Mouse (Mus musculus) cerebellum, adult 2 months (tissue): ENCODE results near the gene Myo10. TPM values are rescaled to one million over a fixed set of nuclear protein-coding genes. Genes with fewer than 3 reads are reported as not detected.

ENCODE experiments used
- DNase-seq, 2 experiments: peaks; one replicate each; pipeline ENCODE4 v3.0.0; 2021
- H3K27ac ChIP-seq: fragments of 200-500 bp; 2 replicates; pipeline ENCODE4 v1.5.1; 2012; ENCODE audit warnings: low read length, control low read depth, inconsistent platforms; ENCODE audit not compliant: insufficient read depth
- H3K27me3 ChIP-seq: fragments of 200-500 bp; 2 replicates; pipeline ENCODE4 v1.6.1; 2012; ENCODE audit warnings: inconsistent platforms, mild to moderate bottlenecking, low read length, moderate library complexity; ENCODE audit not compliant: control insufficient read depth, insufficient read depth
- H3K4me1 ChIP-seq: fragments of 200-500 bp; 2 replicates; pipeline ENCODE4 v1.6.1; 2011; ENCODE audit warnings: low read length; ENCODE audit not compliant: control insufficient read depth, insufficient read depth
- H3K4me3 ChIP-seq: fragments of 200-500 bp; replicated peaks from 2 replicates; pipeline ENCODE3; 2011; ENCODE audit warnings: mild to moderate bottlenecking, low read depth, low read length, control low read depth; ENCODE audit not compliant: insufficient read depth
- CTCF ChIP-seq: fragments of 200-500 bp; IDR thresholded peaks from 2 replicates; pipeline ENCODE4 v1.5.1; 2011; ENCODE audit warnings: low read depth, mild to moderate bottlenecking, control low read depth, low read length, moderate library complexity, borderline replicate concordance; ENCODE audit not compliant: insufficient read depth
- POLR2A ChIP-seq: fragments of 200-500 bp; IDR thresholded peaks from 2 replicates; pipeline ENCODE4 v1.6.1; 2011; ENCODE audit warnings: low read length, control low read depth, borderline replicate concordance; ENCODE audit not compliant: insufficient read depth
- WGBS: fragments of 180-500 bp; shearing (Covaris S2); methylation state at CpG from one replicate; pipeline ENCODE4 v1.1.7; 2018; 5-methylcytosine and 5-hydroxymethylcytosine counted together
- polyA plus RNA-seq: library from polyadenylated mRNA; depleted of rRNA; stranded (reverse); fragments of >200 nt; gene quantifications from 2 replicates; pipeline ENCODE4 v1.2.3, GENCODE M21; 2012

The Myo10 gene
- polyA plus RNA-seq, 1 experiment: 30.0 TPM

- no peaks in the 10 kb centered on the region for H3K4me1 ChIP-seq
- TF ChIP-seq POLR2A (no peak), CTCF (no peak)
- H3K27me3 ChIP-seq: no peaks in the 10 kb centered on the region
- DNase-seq: peak; percentile 52 to 64
- no peak overlapping the region for H3K27ac ChIP-seq
- peak overlapping the region; percentile 74 for H3K4me3 ChIP-seq
- WGBS: under 1% methylated on average over 61 of the region's 61 CpGs
Measured at GRCm38 (mm10) chr15:25622867-25623471, 644 bp downstream of the Myo10 start.

GRCm38 (mm10) chr15:25623556-25624180 lies 1.3 kb downstream of the Myo10 start:
- TF ChIP-seq CTCF: no peak
- no peak for TF ChIP-seq POLR2A
- no peaks in the 10 kb centered on the region for H3K4me1 ChIP-seq
- no peak for DNase-seq
- WGBS: 9% methylated on average over 9 of the region's 9 CpGs
- no peaks in the 10 kb centered on the region for H3K27me3 ChIP-seq
- H3K27ac ChIP-seq: no peak overlapping the region
- H3K4me3 ChIP-seq: peak overlapping the region; percentile 74

- H3K27ac ChIP-seq: no peak overlapping the region
- H3K4me1 ChIP-seq: no peaks in the 10 kb centered on the region
- H3K27me3 ChIP-seq: no peaks in the 10 kb centered on the region
- no peak overlapping the region for H3K4me3 ChIP-seq
- TF ChIP-seq POLR2A: no peak
- TF ChIP-seq CTCF: peak; percentile 19; the same call in 1 of the 2 replicates
- 65% methylated on average over 3 of the region's 3 CpGs for WGBS
- no peak for DNase-seq
Measured at GRCm38 (mm10) chr15:25624263-25624662, 1.9 kb downstream of the Myo10 start.

GRCm38 (mm10) chr15:25625471-25625870 lies 3.1 kb downstream of the Myo10 start:
- TF ChIP-seq CTCF (no peak), POLR2A (no peak)
- H3K27ac ChIP-seq: no peak overlapping the region
- no peak overlapping the region for H3K4me3 ChIP-seq
- no peaks in the 10 kb centered on the region for H3K4me1 ChIP-seq
- H3K27me3 ChIP-seq: no peaks in the 10 kb centered on the region
- WGBS: 66% methylated on average over 4 of the region's 4 CpGs
- no peak for DNase-seq

- Histone ChIP-seq H3K4me3 (no peak overlapping the region), H3K4me1 (no peaks in the 10 kb centered on the region), H3K27ac (no peak overlapping the region), H3K27me3 (no peaks in the 10 kb centered on the region)
- no peak for TF ChIP-seq POLR2A
- TF ChIP-seq CTCF: no peak
- DNase-seq: no peak
- 85% methylated on average over 7 of the region's 7 CpGs for WGBS
Measured at GRCm38 (mm10) chr15:25627012-25627411, 4.7 kb downstream of the Myo10 start.

GRCm38 (mm10) chr15:25628251-25628650 lies 5.9 kb downstream of the Myo10 start:
- H3K4me1 ChIP-seq: no peaks in the 10 kb centered on the region
- 97% methylated on average over 2 of the region's 2 CpGs for WGBS
- no peaks in the 10 kb centered on the region for H3K27me3 ChIP-seq
- no peak overlapping the region for H3K27ac ChIP-seq
- DNase-seq: no peak
- no peak for TF ChIP-seq CTCF
- no peak for TF ChIP-seq POLR2A
- H3K4me3 ChIP-seq: no peak overlapping the region

- no peak for DNase-seq
- Histone ChIP-seq H3K27me3 (no peaks in the 10 kb centered on the region), H3K4me3 (no peak overlapping the region), H3K4me1 (peaks cover 3% of the 10 kb centered on the region; the same call in 1 of the 2 replicates), H3K27ac (no peak overlapping the region)
- 77% methylated on average over 9 of the region's 9 CpGs for WGBS
- TF ChIP-seq POLR2A (no peak), CTCF (no peak)
Measured at GRCm38 (mm10) chr15:25630716-25631115, 8.4 kb downstream of the Myo10 start.

GRCm38 (mm10) chr15:25631332-25631731 lies 9.0 kb downstream of the Myo10 start:
- WGBS: 93% methylated on average over 6 of the region's 6 CpGs

GRCm38 (mm10) chr15:25632902-25633301 lies 10.6 kb downstream of the Myo10 start:
- TF ChIP-seq POLR2A (no peak), CTCF (no peak)
- no peak for DNase-seq
- H3K4me3 ChIP-seq: no peak overlapping the region
- no peak overlapping the region for H3K27ac ChIP-seq
- 67% methylated on average over 11 of the region's 11 CpGs for WGBS
- H3K4me1 ChIP-seq: peaks cover 3% of the 10 kb centered on the region; the same call in 1 of the 2 replicates
- H3K27me3 ChIP-seq: no peaks in the 10 kb centered on the region

More at GRCm38 (mm10) chr15:25631332-25631731, 9.0 kb downstream of the Myo10 start:
- TF ChIP-seq CTCF (no peak), POLR2A (no peak)
- H3K27me3 ChIP-seq: no peaks in the 10 kb centered on the region
- no peak for DNase-seq
- no peak overlapping the region for H3K4me3 ChIP-seq
- peaks cover 3% of the 10 kb centered on the region; the same call in 1 of the 2 replicates for H3K4me1 ChIP-seq
- H3K27ac ChIP-seq: no peak overlapping the region
